Mouse (Mus musculus) ovary, postnatal 36 days (tissue): ENCODE data around the gene 1700042G07Rik.

Experiments
- DNase-seq: peaks from one replicate; pipeline ENCODE4 v3.0.0; 2022; ENCODE audit warnings: low spot score, mixed read lengths

Gene 1700042G07Rik

GRCm38 (mm10) chr4:116162142-116162541, 11.0 kb upstream of the 1700042G07Rik start:
- DNase-seq, result peak; percentile 42

- no peak for DNase-seq
These were observed 8.2 kb upstream of the 1700042G07Rik start for GRCm38 (mm10) chr4:116164759-116165554.

GRCm38 (mm10) chr4:116165708-116166407, 7.3 kb upstream of the 1700042G07Rik start:
- no peak for DNase-seq

GRCm38 (mm10) chr4:116167404-116167803, 5.8 kb upstream of the 1700042G07Rik start, which contains the start of gene Tspan1:
Tspan1 (minus strand) TSS chr4:116167601.
- DNase-seq, result peak; percentile 47

GRCm38 (mm10) chr4:116168617-116169352, 4.4 kb upstream of the 1700042G07Rik start:
- DNase-seq, result peak; percentile 62

GRCm38 (mm10) chr4:116169353-116169672, 3.9 kb upstream of the 1700042G07Rik start:
- no peak for DNase-seq

- no peak for DNase-seq
These were observed 580 bp downstream of the 1700042G07Rik start for GRCm38 (mm10) chr4:116173752-116174151.

GRCm38 (mm10) chr4:116174466-116175116, 1.4 kb downstream of the 1700042G07Rik start:
- DNase-seq, result no peak

GRCm38 (mm10) chr4:116175136-116175535, 2.0 kb downstream of the 1700042G07Rik start:
- no peak for DNase-seq

- DNase-seq, result no peak
These were observed 2.8 kb downstream of the 1700042G07Rik start for GRCm38 (mm10) chr4:116175711-116176542.

- peak; percentile 65 for DNase-seq
These were observed 3.4 kb downstream of the 1700042G07Rik start for GRCm38 (mm10) chr4:116176543-116176988.

GRCm38 (mm10) chr4:116177140-116177539, 4.0 kb downstream of the 1700042G07Rik start:
- peak; percentile 49 for DNase-seq

- DNase-seq, result no peak
These were observed 8.9 kb downstream of the 1700042G07Rik start for GRCm38 (mm10) chr4:116182079-116182478.

- DNase-seq, result no peak
These were observed 9.6 kb downstream of the 1700042G07Rik start for GRCm38 (mm10) chr4:116182745-116183144.

GRCm38 (mm10) chr4:116185083-116185482, 11.9 kb downstream of the 1700042G07Rik start:
- DNase-seq, result no peak

GRCm38 (mm10) chr4:116192286-116192835, 19.2 kb downstream of the 1700042G07Rik start:
- DNase-seq, result no peak

GRCm38 (mm10) chr4:116193583-116194383, 20.6 kb downstream of the 1700042G07Rik start:
- DNase-seq, result no peak

GRCm38 (mm10) chr4:116198422-116198821, 25.2 kb downstream of the 1700042G07Rik start:
- no peak for DNase-seq

- no peak for DNase-seq
These were observed 31.2 kb downstream of the 1700042G07Rik start for GRCm38 (mm10) chr4:116204422-116204821.

- DNase-seq, result no peak
These were observed 33.4 kb downstream of the 1700042G07Rik start for GRCm38 (mm10) chr4:116206531-116206930.
